ENCODE assay signal across 33 mouse cellular contexts in the genomic region with DNA sequence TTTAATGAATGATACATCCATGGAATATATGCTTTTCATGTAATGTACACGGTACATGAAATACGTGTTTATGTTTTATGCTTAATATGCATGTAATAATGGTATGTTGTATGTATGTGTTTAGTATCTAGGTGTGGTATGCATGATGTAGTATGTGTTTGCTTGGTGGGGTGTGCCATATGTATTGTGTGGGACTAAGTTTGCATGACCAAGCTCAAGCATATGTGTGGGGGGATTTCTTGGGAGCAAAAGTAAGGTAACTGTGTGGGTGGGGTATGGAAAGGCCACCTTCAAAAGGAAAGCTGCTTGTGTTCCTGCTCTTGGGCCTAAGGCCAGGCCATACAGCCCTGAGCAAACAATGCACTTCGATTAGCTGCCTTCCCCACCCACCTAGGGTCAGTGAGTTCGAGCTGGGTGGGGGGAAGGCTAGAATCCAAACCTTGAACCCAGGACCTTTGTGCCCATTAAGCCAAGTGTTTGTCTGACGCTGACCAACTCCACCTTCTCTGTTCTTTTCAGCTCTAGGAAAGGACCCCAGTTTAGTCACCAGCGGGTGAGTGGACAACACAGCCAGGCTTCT. TPM values are rescaled to one million over a fixed set of nuclear protein-coding genes. Genes with fewer than 3 reads are reported as not detected.
A peak's percentile ranks its signal among the peaks of the same experiment; 100 is the strongest.
DNase-seq lines count a peak whose midpoint lies in the region; ATAC-seq and TF ChIP-seq lines count a peak whose summit lies in the region.
"Had no signal": no experiment of that assay in that cellular context is flagged by ENCODE, and none has a peak within 500 bp of the region (broad histone marks: within the 10 kb centered on the region; RNA-seq: fewer than 3 reads in every experiment).

No protein-coding gene starts in this region.

- no peak overlapping the region for H3K27ac ChIP-seq in hindbrain, embryonic 11.5 days (ENCODE audit: low read depth, low read length)
- H3K27ac ChIP-seq in hindbrain, postnatal 0 days = no peak overlapping the region
- no peak overlapping the region for H3K27ac ChIP-seq in liver, embryonic 12.5 days
- no peak overlapping the region for H3K27ac ChIP-seq in liver, embryonic 16.5 days (ENCODE audit: low read length)
- H3K27ac ChIP-seq: hindbrain, embryonic 13.5 days had no signal

- H3K36me3 ChIP-seq in hindbrain, embryonic 11.5 days (ENCODE audit: control insufficient read depth, insufficient read depth, low read length) = no peaks in the 10 kb centered on the region
- H3K36me3 ChIP-seq in hindbrain, postnatal 0 days (ENCODE audit: insufficient read depth, low read length) = no peaks in the 10 kb centered on the region
- no peaks in the 10 kb centered on the region for H3K36me3 ChIP-seq in liver, embryonic 12.5 days
- no peaks in the 10 kb centered on the region for H3K36me3 ChIP-seq in liver, embryonic 16.5 days (ENCODE audit: control insufficient read depth, insufficient read depth)
- H3K36me3 ChIP-seq: G1E; hindbrain, embryonic 13.5 days had no signal

- H3K9me3 ChIP-seq in hindbrain, embryonic 11.5 days (ENCODE audit: control insufficient read depth, low read length) = no peaks in the 10 kb centered on the region
- H3K9me3 ChIP-seq in hindbrain, postnatal 0 days (ENCODE audit: low read length) = no peaks in the 10 kb centered on the region
- no peaks in the 10 kb centered on the region for H3K9me3 ChIP-seq in liver, embryonic 12.5 days (replicated peaks)
- H3K9me3 ChIP-seq in liver, embryonic 16.5 days (replicated peaks; ENCODE audit: control insufficient read depth, low read length) = no peaks in the 10 kb centered on the region
- H3K9me3 ChIP-seq: G1E; hindbrain, embryonic 13.5 days had no signal

- no peak overlapping the region for H3K9ac ChIP-seq in hindbrain, embryonic 11.5 days (ENCODE audit: low read depth, low read length)
- no peak overlapping the region for H3K9ac ChIP-seq in hindbrain, postnatal 0 days (replicated peaks; ENCODE audit: low read length)
- no peak overlapping the region for H3K9ac ChIP-seq in liver, embryonic 12.5 days
- no peak overlapping the region for H3K9ac ChIP-seq in liver, embryonic 16.5 days (ENCODE audit: low read depth, low read length)
- H3K9ac ChIP-seq: hindbrain, embryonic 13.5 days had no signal

- ATAC-seq in hindbrain, embryonic 11.5 days (ENCODE audit: low FRiP score) = 0 out of 2 replicates have a peak, but pooled peaks have one; percentile 17
- ATAC-seq in hindbrain, postnatal 0 days = no peak
- ATAC-seq in liver, embryonic 12.5 days = peak; percentile 37; the same call in 1 of the 2 replicates
- peak; percentile 55 for ATAC-seq in liver, embryonic 16.5 days (ENCODE audit: low read depth)
- ATAC-seq: Patski had no signal

- 82% methylated on average over 6 of the region's 6 CpGs for WGBS in hindbrain, embryonic 11.5 days
- 73% methylated on average over 6 of the region's 6 CpGs for WGBS in hindbrain, postnatal 0 days
- WGBS in liver, embryonic 12.5 days (ENCODE audit: insufficient replicate concordance) = 52% methylated on average over 6 of the region's 6 CpGs
- 53% methylated on average over 6 of the region's 6 CpGs for WGBS in liver, embryonic 16.5 days (ENCODE audit: insufficient replicate concordance)

- H3K4me1 ChIP-seq in hindbrain, embryonic 11.5 days (replicated peaks; ENCODE audit: control insufficient read depth, insufficient read depth, low read length) = no peaks in the 10 kb centered on the region
- H3K4me1 ChIP-seq in hindbrain, postnatal 0 days (ENCODE audit: insufficient read depth, low read length) = no peaks in the 10 kb centered on the region
- no peaks in the 10 kb centered on the region for H3K4me1 ChIP-seq in liver, embryonic 12.5 days
- no peaks in the 10 kb centered on the region for H3K4me1 ChIP-seq in liver, embryonic 16.5 days (ENCODE audit: control insufficient read depth, low read depth, low read length)
- H3K4me1 ChIP-seq: hindbrain, embryonic 13.5 days had no signal

- no peak overlapping the region for H3K4me3 ChIP-seq in hindbrain, embryonic 11.5 days (ENCODE audit: low read depth, low read length)
- no peak overlapping the region for H3K4me3 ChIP-seq in hindbrain, postnatal 0 days (ENCODE audit: low read length)
- no peak overlapping the region for H3K4me3 ChIP-seq in liver, embryonic 12.5 days
- H3K4me3 ChIP-seq in liver, embryonic 16.5 days (ENCODE audit: low read depth, low read length) = no peak overlapping the region
- H3K4me3 ChIP-seq: hindbrain, embryonic 13.5 days had no signal

- no peak for TF ChIP-seq CTCF in hindbrain, postnatal 0 days (IDR thresholded peaks at IDR 0.05; ENCODE audit: low read depth)

- H3K27me3 ChIP-seq in hindbrain, embryonic 11.5 days (ENCODE audit: control insufficient read depth, insufficient read depth, low read length) = no peaks in the 10 kb centered on the region
- H3K27me3 ChIP-seq in hindbrain, postnatal 0 days (ENCODE audit: insufficient read depth, low read length) = no peaks in the 10 kb centered on the region
- H3K27me3 ChIP-seq in liver, embryonic 12.5 days (replicated peaks) = no peaks in the 10 kb centered on the region
- H3K27me3 ChIP-seq in liver, embryonic 16.5 days (ENCODE audit: control insufficient read depth, insufficient read depth, low read depth, low read length) = no peaks in the 10 kb centered on the region
- H3K27me3 ChIP-seq: CH12.LX; hindbrain, embryonic 13.5 days; Patski had no signal

- intact Hi-C loops in gastrocnemius, postnatal 36 days (cut with DNase I) = no loop called here

- DNase-seq in hindbrain, embryonic 11.5 days (ENCODE audit: low spot score) = no peak
- no peak for DNase-seq in hindbrain, postnatal 0 days (ENCODE audit: low spot score)
- peak; percentile 31 for DNase-seq in yolk sac, embryonic 10.5 days (ENCODE audit: low spot score)
- DNase-seq in retina, postnatal 1 day = no peak
- DNase-seq in gastrocnemius, postnatal 36 days = no peak
- DNase-seq: adrenal gland, postnatal 10 days; adrenal gland, postnatal 36 days; B cell, adult 2 months; cerebellum, adult 18-20 months; cerebellum, adult 9-10 months; cerebellum, postnatal 14 days; gastrocnemius, postnatal 10 days; heart, adult 11 months had no signal

- no peak overlapping the region for H3K4me2 ChIP-seq in hindbrain, embryonic 11.5 days (replicated peaks; ENCODE audit: low read depth, low read length)
- no peak overlapping the region for H3K4me2 ChIP-seq in hindbrain, postnatal 0 days (ENCODE audit: low read depth, low read length)
- no peak overlapping the region for H3K4me2 ChIP-seq in liver, embryonic 12.5 days
- H3K4me2 ChIP-seq in liver, embryonic 16.5 days (ENCODE audit: low read depth, low read length) = no peak overlapping the region
- H3K4me2 ChIP-seq: heart, embryonic 11.5 days; hindbrain, embryonic 13.5 days had no signal

RNA-seq across cellular contexts. Expression of a gene that starts 1.8 kb away (rescaled TPM):
- polyA plus RNA-seq in hindbrain, embryonic 11.5 days (2014; fragmentation: Nextera tagmentation; extraction: Ambion mirVana) = 0.34 and 0.43 TPM in 2 replicates
- total RNA-seq in hindbrain, postnatal 0 days (2014; rRNA removed) = 0.58 TPM in 1 of 2 replicates, not detected in the other
- 0.45 and 0.58 TPM in 2 replicates for polyA plus RNA-seq in hindbrain, postnatal 0 days (2015; fragmentation: Nextera tagmentation; extraction: Ambion mirVana)
- 0.10 and 0.19 TPM in 2 replicates for polyA plus RNA-seq in liver, embryonic 12.5 days (2016; fragmentation: Nextera tagmentation; extraction: Ambion mirVana)
- 0.02 and 0.06 TPM in 2 replicates for polyA plus RNA-seq in liver, embryonic 16.5 days (2015; fragmentation: Nextera tagmentation; extraction: Ambion mirVana)
- not detected for total RNA-seq in gastrocnemius, postnatal 36 days (2021)
- total RNA-seq: adrenal gland, adult 18-20 months; adrenal gland, postnatal 10 days; adrenal gland, postnatal 36 days; CH12.LX; gastrocnemius, adult 18-20 months; gastrocnemius, postnatal 10 days; gastrocnemius, postnatal 4 days; heart, adult 8-10 months; heart, postnatal 25 days; hematopoietic stem cell, adult 5-6 weeks had no signal
- polyA plus RNA-seq: G1E; heart, embryonic 11.5 days; heart, embryonic 14.5 days; heart, postnatal 0 days had no signal

RNA-seq across cellular contexts. Expression of a gene that starts 32.7 kb away (rescaled TPM):
- polyA plus RNA-seq in hindbrain, embryonic 11.5 days (2014; fragmentation: Nextera tagmentation; extraction: Ambion mirVana) = 8.8 and 8.9 TPM in 2 replicates
- 58.4 and 79.1 TPM in 2 replicates for total RNA-seq in hindbrain, postnatal 0 days (2014; rRNA removed)
- 25.1 and 27.9 TPM in 2 replicates for polyA plus RNA-seq in hindbrain, postnatal 0 days (2015; fragmentation: Nextera tagmentation; extraction: Ambion mirVana)
- 2.4 and 2.9 TPM in 2 replicates for polyA plus RNA-seq in liver, embryonic 12.5 days (2016; fragmentation: Nextera tagmentation; extraction: Ambion mirVana)
- polyA plus RNA-seq in liver, embryonic 16.5 days (2015; fragmentation: Nextera tagmentation; extraction: Ambion mirVana) = 0.65 and 0.92 TPM in 2 replicates
- total RNA-seq in gastrocnemius, postnatal 36 days (2021) = 1 to 10 TPM; 1.1 to 1.3 TPM
- total RNA-seq: CH12.LX had no signal

RNA-seq across cellular contexts. Expression of a gene that starts 42.6 kb away (rescaled TPM):
- polyA plus RNA-seq in hindbrain, embryonic 11.5 days (2014; fragmentation: Nextera tagmentation; extraction: Ambion mirVana) = not detected in 2 replicates
- not detected in 2 replicates for total RNA-seq in hindbrain, postnatal 0 days (2014; rRNA removed)
- not detected in 2 replicates for polyA plus RNA-seq in hindbrain, postnatal 0 days (2015; fragmentation: Nextera tagmentation; extraction: Ambion mirVana)
- 0.05 and 0.07 TPM in 2 replicates for polyA plus RNA-seq in liver, embryonic 12.5 days (2016; fragmentation: Nextera tagmentation; extraction: Ambion mirVana)
- 0.05 and 0.06 TPM in 2 replicates for polyA plus RNA-seq in liver, embryonic 16.5 days (2015; fragmentation: Nextera tagmentation; extraction: Ambion mirVana)
- not detected for total RNA-seq in gastrocnemius, postnatal 36 days (2021)
- total RNA-seq: adrenal gland, adult 18-20 months; adrenal gland, postnatal 10 days; CH12.LX; gastrocnemius, adult 18-20 months; gastrocnemius, postnatal 10 days; gastrocnemius, postnatal 4 days; heart, adult 8-10 months; heart, postnatal 25 days; hematopoietic stem cell, adult 5-6 weeks had no signal
- polyA plus RNA-seq: embryonic facial prominence, embryonic 11.5 days; embryonic facial prominence, embryonic 14.5 days; forebrain, embryonic 11.5 days; forebrain, embryonic 14.5 days; G1E; heart, embryonic 11.5 days; heart, embryonic 14.5 days; heart, postnatal 0 days; hindbrain, embryonic 13.5 days; hindbrain, embryonic 16.5 days; Patski had no signal

RNA-seq across cellular contexts. Expression of a gene that starts 46.2 kb away (rescaled TPM):
- not detected in 2 replicates for polyA plus RNA-seq in hindbrain, embryonic 11.5 days (2014; fragmentation: Nextera tagmentation; extraction: Ambion mirVana)
- total RNA-seq in hindbrain, postnatal 0 days (2014; rRNA removed) = 0.21 TPM in 1 of 2 replicates, not detected in the other
- not detected in 2 replicates for polyA plus RNA-seq in hindbrain, postnatal 0 days (2015; fragmentation: Nextera tagmentation; extraction: Ambion mirVana)
- not detected in 2 replicates for polyA plus RNA-seq in liver, embryonic 12.5 days (2016; fragmentation: Nextera tagmentation; extraction: Ambion mirVana)
- not detected in 2 replicates for polyA plus RNA-seq in liver, embryonic 16.5 days (2015; fragmentation: Nextera tagmentation; extraction: Ambion mirVana)
- not detected for total RNA-seq in gastrocnemius, postnatal 36 days (2021)
- total RNA-seq: adrenal gland, adult 18-20 months; adrenal gland, postnatal 10 days; adrenal gland, postnatal 36 days; CH12.LX; G1E; gastrocnemius, adult 18-20 months; gastrocnemius, postnatal 10 days; gastrocnemius, postnatal 4 days; heart, adult 8-10 months; heart, postnatal 25 days; hematopoietic stem cell, adult 5-6 weeks had no signal
- polyA plus RNA-seq: embryonic facial prominence, embryonic 11.5 days; embryonic facial prominence, embryonic 14.5 days; forebrain, embryonic 11.5 days; forebrain, embryonic 14.5 days; G1E; heart, embryonic 11.5 days; heart, embryonic 14.5 days; heart, postnatal 0 days; hindbrain, embryonic 13.5 days; hindbrain, embryonic 16.5 days; Patski had no signal
